Mouse (Mus musculus) bone marrow, adult 2 months (tissue): ENCODE measurements around the gene Tspan9. TPM values are rescaled to one million over a fixed set of nuclear protein-coding genes. Genes with fewer than 3 reads are reported as not detected.

Experiments used
- H3K27ac ChIP-seq: fragments of 200-500 bp; 2 replicates; pipeline ENCODE4 v1.5.1; 2012; ENCODE audit warnings: low read depth, mild to moderate bottlenecking, control low read depth, inconsistent platforms, low read length; ENCODE audit not compliant: control insufficient read depth, poor library complexity, insufficient read depth
- H3K4me1 ChIP-seq: fragments of 200-500 bp; 2 replicates; pipeline ENCODE4 v1.6.1; 2011; ENCODE audit warnings: low read length; ENCODE audit not compliant: control insufficient read depth, insufficient read depth
- H3K4me3 ChIP-seq: fragments of 200-500 bp; replicated peaks from 2 replicates; pipeline ENCODE3; 2011; ENCODE audit warnings: mild to moderate bottlenecking, low read depth, low read length, control low read depth; ENCODE audit not compliant: control insufficient read depth
- CTCF ChIP-seq: fragments of 200-500 bp; IDR thresholded peaks from 2 replicates; pipeline ENCODE4 v1.5.1; 2011; ENCODE audit warnings: low read length, control low read depth; ENCODE audit not compliant: control insufficient read depth, insufficient read depth
- POLR2A ChIP-seq: fragments of 200-500 bp; IDR thresholded peaks from 2 replicates; pipeline ENCODE4 v1.6.1; 2011; ENCODE audit warnings: low read depth, mild to moderate bottlenecking, control low read depth, low read length, borderline replicate concordance; ENCODE audit not compliant: control insufficient read depth
- WGBS: fragments of 180-500 bp; shearing (Covaris S2); methylation state at CpG from one replicate; pipeline ENCODE4 v1.1.7; 2018; 5-methylcytosine and 5-hydroxymethylcytosine counted together
- polyA plus RNA-seq: library from polyadenylated mRNA; stranded (reverse); fragments of >200 nt; gene quantifications from 2 replicates; pipeline ENCODE4 v1.2.4, GENCODE M21; 2011; ENCODE audit warnings: low replicate concordance; ENCODE audit not compliant: missing spikeins, insufficient read depth, insufficient read length

The Tspan9 gene
- polyA plus RNA-seq, 1 experiment = 10.2 TPM

GRCm38 (mm10) chr6:128011781-128012180 is 131.6 kb downstream of the Tspan9 start:
- Histone ChIP-seq H3K27ac (no peak overlapping the region), H3K4me1 (peaks cover 2% of the 10 kb centered on the region), H3K4me3 (no peak overlapping the region)
- WGBS = 80% methylated on average over 17 of the region's 17 CpGs
- TF ChIP-seq CTCF (no peak), POLR2A (no peak)

GRCm38 (mm10) chr6:128011071-128011477 is 132.3 kb downstream of the Tspan9 start:
- no peak overlapping the region for H3K27ac ChIP-seq
- 93% methylated on average over 13 of the region's 13 CpGs for WGBS
- H3K4me1 ChIP-seq = peaks cover 2% of the 10 kb centered on the region
- no peak overlapping the region for H3K4me3 ChIP-seq
- TF ChIP-seq POLR2A (no peak), CTCF (no peak)

- H3K4me3 ChIP-seq = no peak overlapping the region
- 85% methylated on average over 11 of the region's 11 CpGs for WGBS
- peaks cover 2% of the 10 kb centered on the region for H3K4me1 ChIP-seq
- TF ChIP-seq POLR2A (no peak), CTCF (no peak)
- H3K27ac ChIP-seq = no peak overlapping the region
Observed at GRCm38 (mm10) chr6:128010135-128010971, 133.0 kb downstream of the Tspan9 start.

- WGBS = 71% methylated on average over 5 of the region's 5 CpGs
- TF ChIP-seq CTCF (no peak), POLR2A (no peak)
- Histone ChIP-seq H3K4me3 (no peak overlapping the region), H3K27ac (no peak overlapping the region), H3K4me1 (peaks cover 2% of the 10 kb centered on the region)
Observed at GRCm38 (mm10) chr6:128007982-128008562, 135.3 kb downstream of the Tspan9 start.

GRCm38 (mm10) chr6:128007241-128007701 is 136.1 kb downstream of the Tspan9 start:
- TF ChIP-seq POLR2A (no peak), CTCF (no peak)
- Histone ChIP-seq H3K4me3 (no peak overlapping the region), H3K27ac (0 out of 2 replicates have a peak overlapping the region, but pooled peaks have one; percentile 3), H3K4me1 (peaks cover 2% of the 10 kb centered on the region)
- 14% methylated on average over 12 of the region's 12 CpGs for WGBS

- 43% methylated on average over 8 of the region's 8 CpGs for WGBS
Observed at GRCm38 (mm10) chr6:128006156-128006555, 137.2 kb downstream of the Tspan9 start.

GRCm38 (mm10) chr6:128004544-128004943 is 138.8 kb downstream of the Tspan9 start:
- 87% methylated on average over 16 of the region's 16 CpGs for WGBS
- H3K4me1 ChIP-seq = peaks cover 2% of the 10 kb centered on the region
- TF ChIP-seq POLR2A (no peak), CTCF (no peak)

More at GRCm38 (mm10) chr6:128006156-128006555, 137.2 kb downstream of the Tspan9 start:
- Histone ChIP-seq H3K27ac (no peak overlapping the region), H3K4me1 (peaks cover 2% of the 10 kb centered on the region), H3K4me3 (no peak overlapping the region)
- TF ChIP-seq POLR2A = no peak
- TF ChIP-seq CTCF = no peak

GRCm38 (mm10) chr6:128003542-128003941 is 139.9 kb downstream of the Tspan9 start:
- WGBS = 79% methylated on average over 5 of the region's 5 CpGs
- no peak overlapping the region for H3K27ac ChIP-seq
- no peak overlapping the region for H3K4me3 ChIP-seq
- no peak for TF ChIP-seq POLR2A
- no peak for TF ChIP-seq CTCF
- peaks cover 2% of the 10 kb centered on the region for H3K4me1 ChIP-seq

More at GRCm38 (mm10) chr6:128004544-128004943, 138.8 kb downstream of the Tspan9 start:
- H3K27ac ChIP-seq = no peak overlapping the region
- H3K4me3 ChIP-seq = no peak overlapping the region

- Histone ChIP-seq H3K4me3 (no peak overlapping the region), H3K4me1 (peaks cover 2% of the 10 kb centered on the region), H3K27ac (no peak overlapping the region)
- WGBS = 81% methylated on average over 4 of the region's 4 CpGs
- no peak for TF ChIP-seq CTCF
- TF ChIP-seq POLR2A = no peak
Observed at GRCm38 (mm10) chr6:128002667-128003066, 140.7 kb downstream of the Tspan9 start.
